8 mouse cellular contexts compared by ENCODE assay signal in genomic region chr4:148644157-148644511, GRCm38 (mm10). TPM values are rescaled to one million over a fixed set of nuclear protein-coding genes. Genes with fewer than 3 reads are reported as not detected.
DNase-seq lines count a peak whose midpoint lies in the region; ATAC-seq and TF ChIP-seq lines count a peak whose summit lies in the region.

No protein-coding gene starts in this region.

- H3K4me1 ChIP-seq in liver, embryonic 13.5 days (replicated peaks) = peaks cover 10% of the 10 kb centered on the region
- H3K4me1 ChIP-seq in neural tube, embryonic 11.5 days (ENCODE audit: control insufficient read depth, insufficient read depth, low read length) = no peaks in the 10 kb centered on the region

- H3K9me3 ChIP-seq in liver, embryonic 13.5 days (replicated peaks) = no peaks in the 10 kb centered on the region
- no peaks in the 10 kb centered on the region for H3K9me3 ChIP-seq in neural tube, embryonic 11.5 days (ENCODE audit: control insufficient read depth, low read length)

- peak; percentile 79 for ATAC-seq in activated CD4-positive, CD25-positive, alpha-beta regulatory T cell, adult 4 months
- peak; percentile 81 for ATAC-seq in common myeloid progenitor, adult 5-6 weeks (replicated peaks; ENCODE audit: low read depth, poor library complexity, severe bottlenecking)
- ATAC-seq in liver, embryonic 13.5 days (ENCODE audit: low read depth) = no peak; the same call in 1 of the 2 replicates
- ATAC-seq in neural tube, embryonic 11.5 days (ENCODE audit: insufficient read depth, low FRiP score, low TSS enrichment) = no peak

- H3K79me2 ChIP-seq in C2C12 (ENCODE audit: control insufficient read depth, insufficient read depth) = no peaks in the 10 kb centered on the region

- no peak overlapping the region for H3K9ac ChIP-seq in liver, embryonic 13.5 days
- H3K9ac ChIP-seq in neural tube, embryonic 11.5 days (ENCODE audit: low read length) = no peak overlapping the region

- H3K79me3 ChIP-seq in C2C12 (ENCODE audit: low read depth) = no peaks in the 10 kb centered on the region

- no peaks in the 10 kb centered on the region for H3K36me3 ChIP-seq in C2C12 (ENCODE audit: control insufficient read depth, insufficient read depth)
- no peaks in the 10 kb centered on the region for H3K36me3 ChIP-seq in liver, embryonic 13.5 days
- no peaks in the 10 kb centered on the region for H3K36me3 ChIP-seq in neural tube, embryonic 11.5 days (ENCODE audit: control insufficient read depth, insufficient read depth, low read length)

- intact Hi-C loops in gastrocnemius, postnatal 14 days (cut with DNase I; ENCODE audit: low total_unique reads) = no loop called here

- no peaks in the 10 kb centered on the region for H3K27me3 ChIP-seq in C2C12 (ENCODE audit: control insufficient read depth, insufficient read depth, insufficient read length)
- H3K27me3 ChIP-seq in liver, embryonic 13.5 days = no peaks in the 10 kb centered on the region
- H3K27me3 ChIP-seq in neural tube, embryonic 11.5 days (ENCODE audit: control insufficient read depth, insufficient read depth, low read length) = no peaks in the 10 kb centered on the region

- WGBS in liver, embryonic 13.5 days (ENCODE audit: insufficient replicate concordance) = 4% methylated on average over 9 of the region's 9 CpGs
- WGBS in neural tube, embryonic 11.5 days = 9% methylated on average over 9 of the region's 9 CpGs

- no peak overlapping the region for H3ac ChIP-seq in C2C12 (ENCODE audit: control insufficient read depth, insufficient read length, low read depth)

- peak; percentile 63 for DNase-seq in gastrocnemius, postnatal 14 days
- DNase-seq in kidney, adult 8-10 months = peak; percentile 84 to 90
- DNase-seq in liver, embryonic 13.5 days = peak; percentile 51
- peak; percentile 75 for DNase-seq in neural tube, embryonic 11.5 days (ENCODE audit: low spot score)
- DNase-seq in testis, postnatal 14 days (ENCODE audit: low spot score) = peak; percentile 78

- H3K4me3 ChIP-seq in C2C12 (ENCODE audit: insufficient read depth, poor library complexity, severe bottlenecking) = no peak overlapping the region
- peak overlapping the region; percentile 10; the same call in 1 of the 2 replicates for H3K4me3 ChIP-seq in liver, embryonic 13.5 days (replicated peaks)
- H3K4me3 ChIP-seq in neural tube, embryonic 11.5 days (ENCODE audit: low read depth, low read length) = no peak overlapping the region

- no peak overlapping the region for H3K27ac ChIP-seq in liver, embryonic 13.5 days
- H3K27ac ChIP-seq in neural tube, embryonic 11.5 days (ENCODE audit: low read depth, low read length) = no peak overlapping the region

- peak; percentile 14 for TF ChIP-seq CTCF in C2C12 (IDR thresholded peaks at IDR 0.05; ENCODE audit: control insufficient read depth, insufficient read depth, insufficient read length)

- peak overlapping the region; percentile 45 for H3K4me2 ChIP-seq in liver, embryonic 13.5 days
- H3K4me2 ChIP-seq in neural tube, embryonic 11.5 days (ENCODE audit: low read depth) = no peak overlapping the region

TF ChIP-seq in C2C12, 6 proteins besides CTCF, POLR2A, EP300 and RAD21:
- TF ChIP-seq CEBPB (IDR thresholded peaks at IDR 0.05; ENCODE audit: low read depth) (no peak), MYOG (IDR thresholded peaks at IDR 0.05; ENCODE audit: control insufficient read depth, extremely low read depth, insufficient read length) (no peak), MAX (IDR thresholded peaks at IDR 0.05) (no peak), MYOD1 (IDR thresholded peaks at IDR 0.05; ENCODE audit: control insufficient read depth, insufficient read length, low read depth) (no peak), FOSL1 (IDR thresholded peaks at IDR 0.05; ENCODE audit: insufficient read depth, low read length, poor library complexity, severe bottlenecking) (no peak), USF1 (IDR thresholded peaks at IDR 0.05; ENCODE audit: low read depth) (no peak)
TF ChIP-seq in C2C12: peak in this region for 0.

RNA-seq across cellular contexts. Expression of gene Gm572, which starts 1.0 kb away (rescaled TPM):
- polyA plus RNA-seq in C2C12 (2012; fragmentation: generic; extraction: Trizol) = not detected
- not detected for polyA plus RNA-seq in activated CD4-positive, CD25-positive, alpha-beta regulatory T cell, adult 4 months (2017; shearing (Covaris generic))
- total RNA-seq in common myeloid progenitor, adult 5-6 weeks (2017) = not detected in 2 replicates
- total RNA-seq in gastrocnemius, postnatal 14 days (2021) = 1 to 10 TPM; 6.9 to 7.7 TPM
- not detected in 2 replicates for polyA plus RNA-seq in liver, embryonic 13.5 days (2015; fragmentation: Nextera tagmentation; extraction: Ambion mirVana)
- not detected in 2 replicates for polyA plus RNA-seq in neural tube, embryonic 11.5 days (2014; fragmentation: Nextera tagmentation; extraction: Ambion mirVana)

RNA-seq across cellular contexts. Expression of gene Tardbp, which starts 17.3 kb away (rescaled TPM):
- polyA plus RNA-seq in C2C12 (2012; fragmentation: generic; extraction: Trizol) = 198 TPM
- polyA plus RNA-seq in activated CD4-positive, CD25-positive, alpha-beta regulatory T cell, adult 4 months (2017; shearing (Covaris generic)) = 100 to 1,000 TPM; 149 to 181 TPM
- 567 and 596 TPM in 2 replicates for total RNA-seq in common myeloid progenitor, adult 5-6 weeks (2017)
- 100 to 1,000 TPM; 115 TPM for total RNA-seq in gastrocnemius, postnatal 14 days (2021)
- 180 and 240 TPM in 2 replicates for polyA plus RNA-seq in liver, embryonic 13.5 days (2015; fragmentation: Nextera tagmentation; extraction: Ambion mirVana)
- 179 and 211 TPM in 2 replicates for polyA plus RNA-seq in neural tube, embryonic 11.5 days (2014; fragmentation: Nextera tagmentation; extraction: Ambion mirVana)

RNA-seq across cellular contexts. Expression of gene Masp2, which starts 41.8 kb away (rescaled TPM):
- 0.36 TPM for polyA plus RNA-seq in C2C12 (2012; fragmentation: generic; extraction: Trizol)
- polyA plus RNA-seq in activated CD4-positive, CD25-positive, alpha-beta regulatory T cell, adult 4 months (2017; shearing (Covaris generic)) = not detected
- 0.15 and 0.55 TPM in 2 replicates for total RNA-seq in common myeloid progenitor, adult 5-6 weeks (2017)
- under 1 TPM; 0.35 to 0.41 TPM for total RNA-seq in gastrocnemius, postnatal 14 days (2021)
- 14.8 and 15.0 TPM in 2 replicates for polyA plus RNA-seq in liver, embryonic 13.5 days (2015; fragmentation: Nextera tagmentation; extraction: Ambion mirVana)
- polyA plus RNA-seq in neural tube, embryonic 11.5 days (2014; fragmentation: Nextera tagmentation; extraction: Ambion mirVana) = 0.17 and 0.35 TPM in 2 replicates

RNA-seq across cellular contexts. Expression of gene Srm, which starts 52.8 kb away (rescaled TPM):
- polyA plus RNA-seq in C2C12 (2012; fragmentation: generic; extraction: Trizol) = 282 TPM
- polyA plus RNA-seq in activated CD4-positive, CD25-positive, alpha-beta regulatory T cell, adult 4 months (2017; shearing (Covaris generic)) = 1 to 10 TPM; 7.9 to 9.9 TPM
- total RNA-seq in common myeloid progenitor, adult 5-6 weeks (2017) = 30.3 and 47.1 TPM in 2 replicates
- 10 to 100 TPM; 15.9 to 20.9 TPM for total RNA-seq in gastrocnemius, postnatal 14 days (2021)
- 235 and 259 TPM in 2 replicates for polyA plus RNA-seq in liver, embryonic 13.5 days (2015; fragmentation: Nextera tagmentation; extraction: Ambion mirVana)
- 194 and 196 TPM in 2 replicates for polyA plus RNA-seq in neural tube, embryonic 11.5 days (2014; fragmentation: Nextera tagmentation; extraction: Ambion mirVana)

Comparison
In these comparisons a context has a peak if more than half of its experiments do, and no peak if none do; other contexts are left out.
1. ATAC-seq: peak in activated CD4-positive, CD25-positive, alpha-beta regulatory T cell, adult 4 months (single experiment) and common myeloid progenitor, adult 5-6 weeks (single experiment); none in liver, embryonic 13.5 days (single experiment) and neural tube, embryonic 11.5 days (single experiment).
2. RNA of gene Masp2, which starts 41.8 kb away (polyA plus RNA-seq): 14.8 to 15.0 TPM in liver, embryonic 13.5 days; 0.36 TPM in C2C12 (single experiment), not detected in activated CD4-positive, CD25-positive, alpha-beta regulatory T cell, adult 4 months and 0.17 to 0.35 TPM in neural tube, embryonic 11.5 days; every median in the first group is over 10 times any median in the second.
3. Peak in every context shown above with its lines, with median percentiles within 50 percentile points of each other: DNase-seq.